Mouse (Mus musculus): ENCODE measurements at regions not wholly inside any gene's neighbourhood (a gene's known extent, or its start where the extent isn't known, plus 50 kb on each side); places are given as distances from the start of the nearest gene placed in this dataset.
"Not testable (repeated sequence)": the region's sequence is repeated elsewhere in the genome, so short reads cannot be mapped to it uniquely, and the experiment has no call there.

DNA sequence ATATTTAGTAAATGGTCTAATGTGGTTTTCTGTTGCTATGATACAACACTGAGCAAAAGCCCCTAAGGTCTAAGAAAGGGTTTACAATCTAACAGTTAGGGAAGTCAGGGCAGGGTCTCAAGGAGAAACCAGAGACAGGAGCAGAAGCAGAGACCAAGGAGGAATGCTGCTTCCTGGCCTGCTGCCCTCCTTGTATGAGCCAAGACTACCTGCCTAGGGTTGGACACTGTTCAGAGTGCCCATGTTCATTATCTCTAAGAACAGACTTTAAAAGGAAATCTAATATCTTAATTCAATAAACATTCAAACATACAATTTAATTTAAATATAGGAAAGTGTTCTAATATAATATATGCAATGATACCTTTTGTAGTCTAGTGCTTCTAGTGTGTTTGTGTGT, 63.0 kb upstream of the Tmem106b start:
- DNase-seq (ENCODE audit: low spot score), result no peak

DNA sequence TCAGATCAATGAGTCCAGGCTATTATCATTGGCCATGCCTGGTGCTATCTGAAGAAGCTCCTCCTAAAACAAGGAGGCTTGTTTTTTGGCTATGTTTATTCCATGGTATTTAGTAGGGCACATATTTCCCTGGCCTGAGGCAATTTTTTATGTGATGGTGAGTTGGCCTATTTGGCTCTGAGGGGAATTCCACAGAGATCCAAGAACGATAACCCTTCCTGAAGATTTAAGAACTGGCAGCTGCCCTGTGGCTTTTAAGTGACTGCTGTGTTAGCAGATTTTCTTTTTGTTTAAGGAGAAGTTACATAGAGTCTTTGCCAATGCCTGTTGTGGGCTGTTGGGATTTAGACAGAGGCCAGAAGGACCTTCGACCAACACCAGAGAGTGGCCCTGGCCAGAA, 74.9 kb upstream of the Tmem106b start:
- DNase-seq (ENCODE audit: low spot score), result no peak

DNA sequence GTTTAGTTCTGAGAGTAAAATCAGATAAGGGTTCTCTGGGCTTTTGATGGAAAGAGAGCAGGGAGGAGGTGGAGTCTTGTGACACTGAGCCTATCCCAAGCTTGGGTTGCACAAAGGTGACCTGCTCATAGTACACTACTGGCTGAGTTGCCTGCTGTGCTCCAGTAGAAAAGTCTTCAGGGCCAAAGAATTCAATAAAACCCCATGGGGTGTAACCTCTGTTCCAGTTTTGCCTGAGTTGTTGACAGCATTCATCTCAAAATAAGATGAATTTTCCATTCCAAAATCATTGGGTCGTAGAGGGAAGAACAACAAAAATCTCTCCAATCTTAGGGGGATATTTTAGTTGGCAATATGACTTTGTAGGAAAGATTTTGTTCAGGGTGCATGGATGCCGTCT, 75.8 kb upstream of the Tmem106b start:
- DNase-seq (ENCODE audit: low spot score), result no peak

DNA sequence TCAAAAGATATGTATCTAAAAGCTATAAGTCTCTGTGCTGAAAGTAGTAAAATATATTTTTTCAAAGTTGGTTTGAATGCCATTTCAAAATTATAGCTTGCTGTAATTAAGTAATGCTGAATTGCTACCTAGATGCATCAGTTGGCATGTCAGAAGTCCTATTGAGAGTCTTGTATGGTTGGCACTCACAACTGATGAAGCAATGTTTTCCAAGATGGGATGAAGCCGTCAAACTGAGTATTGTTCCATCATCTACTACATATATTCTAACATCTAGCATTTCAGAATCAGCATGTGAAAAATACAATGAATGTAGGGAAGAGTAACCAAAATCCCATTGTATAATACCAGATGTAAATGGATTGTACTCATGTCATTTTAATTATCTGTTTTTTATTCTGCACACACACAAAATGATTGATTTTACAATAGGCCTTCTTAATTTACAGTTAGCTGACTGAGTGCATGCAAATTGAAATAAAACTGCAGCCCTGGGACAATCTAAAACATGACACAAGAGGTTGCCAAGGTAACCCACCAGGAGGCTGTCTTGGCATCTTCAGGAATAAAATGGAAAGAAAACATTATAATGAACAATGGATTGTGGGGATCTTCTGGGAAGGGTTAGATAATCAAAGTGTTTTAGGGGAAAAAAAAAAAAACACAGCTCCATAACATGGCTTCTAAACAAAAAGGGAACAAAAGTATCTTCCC, 92.2 kb upstream of the Tmem106b start:
- DNase-seq (ENCODE audit: low spot score), result no peak

DNA sequence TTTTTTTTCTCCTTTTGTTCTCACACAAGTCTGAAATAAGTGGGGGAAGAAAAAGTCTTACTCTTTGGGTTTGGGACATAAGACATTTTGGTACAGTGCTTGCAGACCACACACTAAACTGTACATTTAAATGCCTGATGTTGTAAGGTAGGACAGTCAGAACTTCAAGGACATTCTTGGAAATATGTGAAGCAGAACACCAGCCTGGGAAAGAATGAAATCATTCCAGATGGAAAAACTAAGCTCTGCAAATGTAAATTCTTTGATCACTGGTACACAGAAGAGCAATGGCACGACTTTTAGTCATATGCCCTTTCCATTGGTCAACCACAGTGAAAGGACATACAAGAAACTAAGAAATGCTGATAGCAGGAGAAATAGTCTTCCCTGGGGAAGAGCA, 98.0 kb upstream of the Tmem106b start:
- DNase-seq (ENCODE audit: low spot score), result no peak

DNA sequence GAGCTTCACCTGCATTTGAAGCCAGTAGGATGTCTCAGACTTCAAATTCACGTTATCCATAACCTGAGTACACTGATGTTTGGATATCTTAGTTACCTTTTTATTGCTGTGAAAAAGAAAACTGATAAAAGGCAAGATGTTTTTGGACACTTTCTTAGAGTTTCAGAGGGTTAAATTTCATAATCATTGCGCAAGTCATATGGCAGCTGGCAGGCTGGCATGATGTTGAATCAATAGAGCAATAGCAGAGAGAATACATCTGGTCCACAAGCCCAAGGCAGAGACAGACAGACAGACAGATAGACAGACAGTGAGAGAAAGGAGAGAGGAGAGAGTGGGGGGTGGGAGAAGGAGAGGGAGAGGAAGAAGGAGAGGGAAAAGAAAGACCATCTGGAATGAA, 102.3 kb upstream of the Tmem106b start:
- DNase-seq (ENCODE audit: low spot score), result no peak

DNA sequence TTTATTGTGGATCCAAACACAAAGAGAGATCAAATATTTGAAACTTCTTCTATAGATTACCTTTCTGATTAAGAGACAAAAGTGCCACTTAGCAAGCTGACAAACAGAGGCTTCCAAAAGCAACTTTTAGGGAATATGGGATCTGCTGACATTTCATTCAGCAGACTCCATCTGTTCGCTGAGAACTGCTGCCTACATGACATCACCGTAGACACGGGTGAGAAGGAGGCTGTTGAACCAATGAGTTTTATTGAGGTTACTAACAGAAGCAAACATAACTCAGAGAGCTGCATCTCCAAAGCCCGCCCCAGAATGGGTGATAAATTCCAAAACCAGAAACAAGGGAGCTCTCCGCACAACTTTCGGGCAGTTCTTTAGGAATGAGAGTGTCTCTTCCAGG, 111.8 kb upstream of the Tmem106b start:
- DNase-seq (ENCODE audit: low spot score), result no peak

DNA sequence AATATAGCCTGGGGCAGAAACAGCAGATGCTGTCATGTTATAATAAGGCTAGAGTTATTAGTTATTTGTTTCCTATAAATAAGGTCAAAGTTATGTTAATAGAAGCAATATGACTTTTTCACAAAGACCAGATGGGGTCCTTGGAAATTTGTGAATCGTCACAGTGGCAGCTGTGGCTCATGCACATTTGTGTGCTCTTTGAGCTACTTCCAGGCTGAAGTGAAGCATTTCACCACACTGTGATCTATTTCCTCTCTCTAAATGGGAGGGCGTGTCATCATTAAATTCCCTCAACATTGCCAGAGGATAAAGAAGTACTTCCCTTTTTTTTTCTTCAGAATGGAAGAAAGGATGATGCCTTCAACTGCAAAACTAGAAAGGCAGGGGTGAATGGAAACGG, 157.9 kb upstream of the Tmem106b start:
- DNase-seq (ENCODE audit: low spot score), result no peak

DNA sequence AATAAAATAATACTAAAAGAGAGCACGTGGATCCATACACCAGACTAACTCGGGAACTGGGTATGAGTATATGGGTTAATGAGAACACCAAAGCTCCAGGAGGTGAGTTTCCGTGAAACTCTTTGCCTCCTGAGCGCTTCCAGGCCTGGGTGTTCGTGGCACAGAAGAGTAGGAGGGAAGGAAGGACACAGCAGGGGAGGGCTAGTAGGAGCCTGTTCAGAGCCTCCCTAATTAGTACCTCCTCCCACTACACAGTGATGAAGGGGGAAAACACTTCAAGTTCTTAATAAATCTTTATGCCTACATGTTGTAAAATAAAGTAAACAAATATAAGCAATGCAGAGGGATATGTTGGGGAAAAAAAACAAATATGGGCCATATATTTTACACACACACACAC, 143.7 kb upstream of the Thsd7a start:
- DNase-seq (ENCODE audit: low spot score), result no peak

DNA sequence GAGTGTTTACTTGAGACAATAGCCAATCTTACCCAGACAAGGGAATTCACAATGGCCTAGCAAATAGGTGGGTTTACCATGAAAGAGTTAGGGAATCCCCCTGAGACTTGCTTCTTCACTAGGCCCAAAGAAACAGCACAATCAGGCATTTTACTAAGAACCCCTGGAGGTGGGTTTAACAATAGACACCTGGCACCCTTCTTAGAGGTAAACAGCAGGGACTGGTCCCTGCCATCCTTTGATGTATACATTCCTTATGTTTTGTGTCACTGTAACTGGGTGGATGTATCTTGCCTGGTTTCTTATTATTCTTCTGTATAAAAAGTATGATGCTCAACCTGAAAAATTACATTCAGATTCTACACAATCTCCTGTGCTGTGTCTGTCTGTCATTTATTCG, 127.7 kb upstream of the Thsd7a start:
- DNase-seq (ENCODE audit: low spot score), result not testable (repeated sequence)

DNA sequence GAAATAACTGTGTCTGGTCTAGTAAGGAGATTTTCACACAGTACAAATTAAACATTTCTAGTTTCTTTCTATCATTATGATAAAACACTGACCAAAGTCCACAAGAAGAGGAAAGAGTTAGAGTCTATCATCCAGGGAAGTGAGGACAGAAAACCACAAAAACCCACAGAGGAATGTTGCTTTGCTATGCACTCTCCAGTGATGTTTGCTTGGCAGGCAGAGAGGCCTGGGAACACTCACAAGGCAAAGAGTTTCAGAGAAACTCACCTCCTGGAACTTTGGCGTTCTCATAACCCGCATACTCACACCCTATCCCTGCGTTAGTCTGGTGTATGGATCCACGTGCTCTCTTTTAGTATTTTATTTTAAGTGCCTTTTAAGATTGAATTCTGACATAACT, 127.2 kb upstream of the Thsd7a start:
- DNase-seq (ENCODE audit: low spot score), result no peak

DNA sequence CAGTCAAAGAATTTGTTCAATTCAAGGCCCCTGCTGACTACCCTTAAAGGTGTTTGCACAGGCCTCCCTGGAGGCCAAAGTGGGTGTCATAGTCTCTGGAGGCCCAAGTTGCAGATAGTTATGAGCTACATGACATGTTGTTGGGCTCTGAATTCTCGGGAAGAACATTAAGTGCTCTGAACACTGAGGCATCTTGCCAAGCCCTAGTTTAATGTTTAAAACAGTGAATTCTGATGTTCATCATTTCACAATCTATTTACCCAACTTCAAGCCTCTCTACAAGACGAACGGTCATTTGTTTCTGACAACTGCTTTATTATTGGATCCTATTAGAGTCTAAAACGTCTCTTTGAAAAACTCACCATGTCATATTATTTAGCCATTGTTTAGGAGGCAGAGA, 119.0 kb upstream of the Thsd7a start:
- peak; percentile 1 for DNase-seq (ENCODE audit: low spot score)

DNA sequence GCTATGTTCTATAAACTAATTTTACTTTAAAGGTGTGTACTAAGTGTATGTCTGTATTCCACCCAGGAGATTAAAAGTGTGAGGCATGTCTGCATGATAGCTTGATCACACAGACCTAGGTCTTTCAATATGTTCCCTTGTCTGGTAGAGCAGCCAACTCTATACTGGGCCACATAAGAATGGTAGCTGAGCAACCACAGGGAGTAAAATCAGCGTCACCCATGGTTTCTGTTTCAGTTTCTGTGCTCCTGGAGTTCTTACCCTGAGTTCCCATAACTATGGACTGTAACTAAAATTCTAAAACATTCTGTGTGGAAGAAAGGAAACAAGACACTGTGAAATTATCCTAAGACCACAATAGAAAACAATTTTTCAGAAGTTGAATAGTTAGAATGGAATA, 102.8 kb upstream of the Thsd7a start:
- no peak for DNase-seq (ENCODE audit: low spot score)

DNA sequence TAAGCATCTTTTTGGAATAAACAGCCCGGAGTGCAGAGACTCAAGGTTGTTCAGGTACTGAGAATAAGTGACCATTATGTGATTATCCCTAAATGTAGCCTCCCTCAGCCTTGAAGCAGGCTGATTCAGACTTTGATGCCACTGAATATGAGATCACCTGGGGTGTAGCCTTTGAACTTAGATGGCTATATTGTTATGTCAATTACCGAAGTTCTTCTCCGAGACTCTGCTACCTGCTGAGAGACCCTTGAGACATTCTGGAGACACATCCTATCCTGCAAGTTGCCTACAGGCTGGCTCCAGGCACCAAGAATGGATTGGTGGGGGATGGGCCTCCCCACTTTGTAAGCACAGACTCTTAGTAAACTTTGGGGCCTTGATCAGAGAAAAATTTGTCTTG, 85.9 kb upstream of the Thsd7a start:
- not testable (repeated sequence) for DNase-seq (ENCODE audit: low spot score)

DNA sequence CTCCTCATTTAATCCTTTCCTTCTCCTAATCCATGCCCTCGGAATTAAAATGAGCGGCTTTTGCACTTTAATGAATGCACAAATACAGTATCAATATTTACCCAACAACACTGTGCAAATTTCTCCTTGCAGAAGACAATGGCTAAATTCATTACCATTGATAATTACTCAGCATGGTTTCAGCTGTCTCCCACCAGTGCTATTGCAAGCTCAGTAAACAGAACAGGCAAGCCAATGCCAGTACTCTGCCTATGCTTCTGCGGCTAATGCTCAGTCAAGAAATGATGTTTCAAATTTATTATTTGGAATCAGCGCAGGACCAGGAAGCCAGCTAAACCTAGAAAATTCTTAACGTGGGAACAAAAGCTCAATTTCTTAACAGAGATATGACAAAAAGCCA, 84.1 kb upstream of the Thsd7a start:
- no peak for DNase-seq (ENCODE audit: low spot score)

DNA sequence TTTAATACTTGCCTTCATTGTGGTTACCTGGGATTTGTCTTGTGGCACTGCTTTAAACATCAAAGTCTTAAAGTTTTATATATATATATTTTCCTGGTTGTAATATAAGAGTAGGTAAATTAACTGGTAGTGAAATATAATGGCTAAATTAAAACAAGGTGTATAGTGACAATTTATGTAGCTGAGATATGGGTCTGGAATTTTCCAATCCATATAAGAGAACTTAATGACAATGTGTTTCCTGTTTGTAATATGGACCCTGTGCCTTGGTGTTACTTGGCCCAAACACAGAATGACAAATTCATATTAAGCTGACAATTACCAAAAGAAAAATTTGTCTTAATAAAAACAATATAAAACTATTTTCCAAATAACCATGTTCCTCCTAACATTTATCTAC, 82.7 kb upstream of the Thsd7a start:
- DNase-seq (ENCODE audit: low spot score), result no peak

DNA sequence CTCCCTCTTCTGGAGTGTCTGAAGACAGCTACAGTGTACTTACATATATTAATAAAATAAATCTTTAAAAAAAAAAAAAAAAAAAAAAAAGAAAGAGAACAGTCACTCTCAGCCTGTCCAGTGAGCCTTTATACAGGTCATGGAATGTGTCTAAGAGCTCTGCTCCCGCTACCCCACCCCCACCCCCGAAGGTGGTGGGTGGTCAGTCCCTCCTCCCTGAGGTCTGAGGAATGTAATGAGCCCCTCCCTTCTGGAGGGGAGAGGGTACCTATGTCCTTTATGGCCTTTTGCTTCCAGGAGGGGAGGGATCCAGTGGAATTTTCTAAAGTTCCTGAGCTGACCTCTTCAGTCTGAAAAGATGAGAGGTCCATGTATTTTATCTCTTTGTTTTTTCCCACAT, 82.3 kb upstream of the Thsd7a start:
- no peak for DNase-seq (ENCODE audit: low spot score)

DNA sequence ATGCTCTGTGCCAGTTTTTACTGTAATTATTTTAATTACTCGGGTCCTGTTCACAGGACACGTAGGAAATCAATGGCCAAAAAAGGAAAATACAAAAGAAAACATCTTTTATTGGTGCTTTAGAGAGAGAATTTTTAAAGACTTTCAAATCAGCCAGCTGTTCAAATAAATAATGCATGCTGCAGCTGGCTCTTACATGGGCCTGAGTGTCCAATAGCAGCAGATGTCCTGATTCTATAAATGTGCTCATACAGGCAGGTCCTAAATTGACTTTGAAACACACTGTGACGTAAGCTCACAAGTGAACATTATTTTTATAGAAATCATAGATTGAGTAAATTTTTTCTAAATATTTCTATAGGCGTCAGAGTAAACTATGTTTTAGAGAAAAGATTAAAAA, 78.5 kb upstream of the Thsd7a start:
- no peak for DNase-seq (ENCODE audit: low spot score)

DNA sequence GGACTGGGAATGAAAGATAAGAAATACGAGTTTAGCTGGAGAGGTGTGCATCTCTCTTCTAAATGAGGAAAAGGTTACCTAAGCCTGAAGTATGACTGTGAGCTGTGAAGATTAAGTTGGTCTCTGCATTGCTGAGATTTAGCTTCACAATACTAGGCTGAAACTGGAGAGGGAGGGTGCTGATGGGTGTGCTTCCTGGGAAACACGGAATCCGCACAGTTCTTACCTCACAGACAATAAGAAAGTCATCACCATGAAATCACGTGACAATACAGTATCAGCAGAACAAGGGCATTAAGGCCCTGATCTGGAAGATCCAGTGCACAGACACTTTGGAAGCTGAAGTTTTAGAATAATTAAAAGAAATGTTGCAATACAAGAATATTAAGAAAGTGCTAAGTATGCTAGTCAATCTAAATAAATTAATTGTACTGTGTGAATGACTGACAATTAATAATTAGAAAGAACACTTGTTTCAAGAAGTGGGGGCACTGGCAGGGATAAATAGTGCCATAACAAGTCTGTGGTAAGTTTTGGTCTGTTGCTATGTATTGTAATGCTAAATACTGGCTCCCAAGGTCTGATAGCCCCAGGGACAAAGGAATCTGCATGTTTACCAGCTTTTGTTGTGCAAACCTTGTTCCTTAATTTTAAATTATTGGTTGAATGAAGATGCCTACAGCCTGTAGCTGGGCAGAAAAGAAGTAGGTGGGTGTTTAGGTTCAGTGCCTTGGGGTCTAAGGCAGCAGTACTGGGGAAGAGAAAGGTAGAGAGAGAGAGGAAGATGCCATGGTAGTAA, 66.0 kb upstream of the Thsd7a start:
- DNase-seq (ENCODE audit: low spot score), result no peak

DNA sequence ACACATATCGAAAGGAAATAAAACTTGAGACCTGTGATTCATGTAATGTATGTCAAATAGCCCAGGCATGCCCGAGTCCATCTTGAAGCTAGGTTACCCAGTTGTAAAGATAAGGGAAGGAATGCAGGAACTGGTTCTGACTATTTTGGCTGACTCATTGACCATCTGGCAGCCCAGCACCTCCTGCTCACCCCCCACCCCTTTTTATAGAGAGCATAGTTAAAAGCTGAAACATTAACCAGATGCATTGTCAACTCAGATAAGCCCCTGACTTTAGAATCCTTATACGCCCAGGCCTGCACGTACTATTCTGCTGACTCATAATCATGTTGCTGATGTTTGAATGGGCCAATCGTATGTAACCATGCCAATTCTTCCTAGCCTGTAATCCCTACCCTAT, 64.6 kb upstream of the Thsd7a start:
- DNase-seq (ENCODE audit: low spot score), result not testable (repeated sequence)

DNA sequence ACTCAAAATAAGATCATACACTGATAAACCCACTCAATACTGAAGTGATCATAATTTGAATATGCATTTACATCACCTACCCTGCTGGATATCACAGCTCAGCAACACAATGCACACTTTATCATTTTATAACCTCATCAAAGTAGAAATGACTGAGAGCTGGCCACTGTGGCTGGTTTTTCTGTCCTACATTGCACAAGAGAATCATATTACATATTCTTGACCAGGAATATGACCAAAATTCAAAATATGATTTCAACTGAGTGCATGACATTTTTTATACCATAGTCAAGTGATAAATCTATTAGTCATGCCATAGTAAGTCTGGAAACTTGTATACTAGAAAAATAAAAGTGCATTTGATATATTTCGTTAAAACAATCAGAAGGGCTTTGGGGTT, 63.3 kb upstream of the Thsd7a start:
- no peak for DNase-seq (ENCODE audit: low spot score)

DNA sequence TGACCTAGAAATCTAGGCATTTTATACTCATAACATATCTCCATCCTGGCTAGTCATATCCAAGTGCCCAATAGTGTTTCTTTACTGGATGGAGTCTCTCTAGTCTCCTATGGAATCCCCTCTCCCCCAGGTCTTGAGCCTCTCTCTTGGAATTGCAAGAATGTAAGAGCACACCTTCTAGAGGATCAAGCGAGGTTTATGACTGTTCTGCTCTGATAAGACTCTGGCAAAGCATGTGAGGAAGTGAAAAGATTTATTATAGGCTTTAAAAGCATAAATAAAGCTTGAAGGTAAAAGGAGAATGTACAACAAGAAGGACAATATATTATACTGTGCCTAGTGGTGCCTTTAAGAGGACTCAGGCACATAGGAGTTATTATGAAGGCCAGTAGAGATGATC, 62.8 kb upstream of the Thsd7a start:
- no peak for DNase-seq (ENCODE audit: low spot score)

DNA sequence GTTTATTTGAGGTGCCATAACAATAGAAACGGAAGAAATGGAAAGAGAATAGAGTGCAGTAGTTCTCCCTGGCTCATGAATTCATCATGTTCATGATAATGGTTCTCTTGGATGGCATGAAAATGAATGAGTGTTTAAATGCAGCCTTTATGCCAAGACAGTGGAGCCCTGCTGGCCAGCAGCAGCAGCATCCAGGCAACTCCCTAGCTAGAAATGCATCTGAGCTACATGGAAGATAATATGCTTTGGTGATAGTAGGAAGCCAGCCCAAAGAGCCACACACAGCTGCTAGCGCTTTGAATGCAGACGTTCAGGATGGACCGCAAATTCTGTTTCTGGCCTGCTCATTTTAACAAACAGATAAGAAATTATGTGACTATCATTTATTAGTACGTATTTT, 60.4 kb upstream of the Thsd7a start:
- no peak for DNase-seq (ENCODE audit: low spot score)

Measured in gastrocnemius, adult 18-20 months (tissue).